Mouse (Mus musculus) neural tube, embryonic 13.5 days (tissue): Measurements from ENCODE around the gene Sema4g. TPM values are rescaled to one million over a fixed set of nuclear protein-coding genes. Genes with fewer than 3 reads are reported as not detected.
"Not testable (repeated sequence)": the region's sequence is repeated elsewhere in the genome, so short reads cannot be mapped to it uniquely, and the experiment has no call there.

Experiments
- ATAC-seq: fragments of 200-750 bp; cut with Nextera tagmentation; 2 replicates; pipeline ENCODE4 v1.8.0; 2017; ENCODE audit warnings: low read depth, mild to moderate bottlenecking, moderate TSS enrichment, moderate library complexity
- H3K27ac ChIP-seq: fragments of 300-500 bp; sonication (generic); replicated peaks from 2 replicates; pipeline ENCODE4 v1.5.1; 2015; ENCODE audit warnings: moderate library complexity, mild to moderate bottlenecking, inconsistent platforms
- H3K27me3 ChIP-seq: fragments of 300-500 bp; sonication (generic); 2 replicates; pipeline ENCODE4 v1.6.1; 2015; ENCODE audit warnings: mild to moderate bottlenecking, inconsistent platforms
- H3K36me3 ChIP-seq: fragments of 300-500 bp; sonication (generic); 2 replicates; pipeline ENCODE4 v1.6.1; 2015; ENCODE audit warnings: mild to moderate bottlenecking, inconsistent platforms
- H3K4me1 ChIP-seq: fragments of 300-500 bp; sonication (generic); replicated peaks from 2 replicates; pipeline ENCODE4 v1.6.1; 2015; ENCODE audit warnings: inconsistent platforms
- H3K4me2 ChIP-seq: fragments of 300-500 bp; sonication (generic); 2 replicates; pipeline ENCODE4 v1.6.1; 2015; ENCODE audit warnings: inconsistent platforms, mild to moderate bottlenecking, moderate library complexity
- H3K4me3 ChIP-seq: fragments of 300-500 bp; sonication (generic); 2 replicates; pipeline ENCODE4 v1.5.1; 2015; ENCODE audit warnings: mild to moderate bottlenecking, inconsistent platforms
- H3K9ac ChIP-seq: fragments of 300-500 bp; sonication (generic); 2 replicates; pipeline ENCODE4 v1.6.1; 2015; ENCODE audit warnings: moderate library complexity, mild to moderate bottlenecking, inconsistent platforms
- H3K9me3 ChIP-seq: fragments of 300-500 bp; sonication (generic); 2 replicates; pipeline ENCODE4 v1.6.1; 2016; ENCODE audit warnings: inconsistent platforms
- WGBS: fragments of 180-500 bp; shearing (Covaris S2); methylation state at CpG from one replicate; pipeline ENCODE4 v1.1.7; 2015; 5-methylcytosine and 5-hydroxymethylcytosine counted together
- polyA plus RNA-seq: library from polyadenylated mRNA; unstranded; fragments of >200 nt; fragmentation: Nextera tagmentation; extraction: Ambion mirVana; gene quantifications from 2 replicates; pipeline ENCODE4 v1.2.1, GENCODE M21; 2015

The Sema4g gene
- polyA plus RNA-seq, 1 experiment from 2014 or later, result 16.7 TPM

DNA sequence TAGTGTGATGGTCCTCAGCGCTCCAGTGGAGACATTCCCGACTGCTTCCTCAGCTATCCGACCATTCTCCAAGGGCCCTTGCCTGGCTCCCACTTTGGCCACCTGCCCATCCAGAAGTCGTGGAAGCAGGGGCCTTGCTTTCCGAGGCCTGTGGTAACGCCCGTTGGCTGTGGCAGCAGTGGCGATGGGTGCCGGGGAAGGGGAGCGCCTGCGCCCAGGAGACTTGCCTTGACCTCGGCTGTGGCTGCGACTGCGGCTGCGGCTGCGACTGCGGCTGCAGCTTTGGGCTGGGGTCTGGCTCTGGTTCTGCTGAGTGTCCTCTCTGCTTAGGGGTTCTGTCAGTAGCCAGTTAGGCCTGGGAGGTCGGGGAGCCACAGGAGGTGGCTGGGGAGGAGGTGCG, 39.8 kb downstream of the Sema4g start:
- Histone ChIP-seq H3K36me3 (peaks cover 43% of the 10 kb centered on the region), H3K27me3 (no peaks in the 10 kb centered on the region), H3K4me2 (no peak overlapping the region), H3K4me3 (no peak overlapping the region), H3K9ac (0 out of 2 replicates have a peak overlapping the region, but pooled peaks have one; percentile 12), H3K9me3 (no peaks in the 10 kb centered on the region), H3K4me1 (peaks cover 49% of the 10 kb centered on the region), H3K27ac (no peak overlapping the region)
- 65% methylated on average over 19 of the region's 19 CpGs for WGBS
- ATAC-seq, result no peak

- H3K36me3 ChIP-seq, result peaks cover 39% of the 10 kb centered on the region
- no peak overlapping the region for H3K4me2 ChIP-seq
- no peak overlapping the region for H3K27ac ChIP-seq
- no peak overlapping the region for H3K4me3 ChIP-seq
- WGBS, result 56% methylated on average over 9 of the region's 9 CpGs
- H3K27me3 ChIP-seq, result no peaks in the 10 kb centered on the region
- no peaks in the 10 kb centered on the region for H3K9me3 ChIP-seq
- H3K4me1 ChIP-seq, result peaks cover 44% of the 10 kb centered on the region
- ATAC-seq, result no peak
- no peak overlapping the region for H3K9ac ChIP-seq
Observed at GRCm38 (mm10) chr19:45029571-45029970, 40.7 kb downstream of the Sema4g start.

- WGBS, result 37% methylated on average over 8 of the region's 8 CpGs
- no peaks in the 10 kb centered on the region for H3K9me3 ChIP-seq
Observed at GRCm38 (mm10) chr19:45030111-45030510, 41.2 kb downstream of the Sema4g start.

DNA sequence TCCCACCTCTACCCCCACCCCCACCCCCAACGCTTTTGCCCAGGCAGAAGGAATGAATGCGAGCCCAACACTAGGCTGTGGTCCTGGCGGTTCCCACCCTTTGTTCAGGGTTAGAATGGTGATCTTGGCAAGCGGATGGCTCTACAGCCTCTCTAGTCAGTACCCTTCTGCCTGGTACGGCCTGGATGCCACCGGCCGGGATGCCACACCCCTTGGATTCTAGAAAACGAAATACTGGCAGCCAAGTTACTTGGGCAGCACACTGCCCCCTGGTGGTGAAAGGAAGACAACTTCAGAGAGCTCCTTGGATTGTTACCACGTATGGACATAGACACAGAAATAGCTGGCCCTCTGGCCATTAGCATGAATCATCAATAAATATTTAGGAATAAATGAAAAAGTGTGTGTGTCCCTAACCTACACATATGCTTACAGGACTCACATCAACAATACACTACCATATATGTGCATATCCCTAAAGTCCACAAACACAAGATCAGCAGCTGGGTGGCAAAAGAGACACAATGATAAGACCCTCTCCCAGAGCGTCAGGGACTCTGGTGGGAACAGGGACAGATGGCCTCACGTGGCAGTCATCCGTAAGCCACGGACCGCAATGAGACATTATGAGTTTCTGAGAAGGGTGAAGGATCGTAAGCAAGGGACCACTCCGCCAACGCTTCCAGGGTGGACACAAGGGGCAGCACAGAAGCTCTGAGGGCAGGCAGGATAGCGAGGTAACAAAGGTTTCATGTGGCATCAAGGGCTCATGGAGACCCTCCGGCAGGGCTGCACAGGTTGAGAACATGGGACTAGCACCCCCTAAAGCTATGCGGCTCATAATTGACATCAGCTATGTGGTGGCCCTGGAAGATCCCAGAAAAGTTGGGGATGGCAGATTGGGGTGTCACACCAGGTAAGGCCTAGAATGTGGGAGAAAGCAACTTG, 42.1 kb downstream of the Sema4g start:
- H3K36me3 ChIP-seq, result peaks cover 25% of the 10 kb centered on the region
- ATAC-seq, result peak; percentile 48
- no peak overlapping the region for H3K27ac ChIP-seq
- H3K4me1 ChIP-seq, result peaks cover 44% of the 10 kb centered on the region
- H3K9me3 ChIP-seq, result no peaks in the 10 kb centered on the region
- H3K27me3 ChIP-seq, result no peaks in the 10 kb centered on the region
- no peak overlapping the region for H3K4me3 ChIP-seq
- 38% methylated on average over 20 of the region's 20 CpGs for WGBS
- H3K4me2 ChIP-seq, result peak overlapping the region; percentile 41
- peak overlapping the region; percentile 22; the same call in 1 of the 2 replicates for H3K9ac ChIP-seq

More at GRCm38 (mm10) chr19:45030111-45030510, 41.2 kb downstream of the Sema4g start:
- no peaks in the 10 kb centered on the region for H3K27me3 ChIP-seq
- H3K4me3 ChIP-seq, result no peak overlapping the region
- no peak overlapping the region for H3K4me2 ChIP-seq
- no peak for ATAC-seq
- H3K9ac ChIP-seq, result no peak overlapping the region
- peaks cover 34% of the 10 kb centered on the region for H3K36me3 ChIP-seq
- H3K4me1 ChIP-seq, result peaks cover 44% of the 10 kb centered on the region
- no peak overlapping the region for H3K27ac ChIP-seq

GRCm38 (mm10) chr19:45031780-45032179, 42.9 kb downstream of the Sema4g start:
- ATAC-seq, result peak; percentile 46; the same call in 1 of the 2 replicates
- Histone ChIP-seq H3K9me3 (no peaks in the 10 kb centered on the region), H3K9ac (no peak overlapping the region), H3K36me3 (peaks cover 18% of the 10 kb centered on the region), H3K27ac (no peak overlapping the region), H3K4me3 (no peak overlapping the region), H3K27me3 (no peaks in the 10 kb centered on the region), H3K4me1 (peaks cover 44% of the 10 kb centered on the region), H3K4me2 (no peak overlapping the region)
- WGBS, result 20% methylated on average over 4 of the region's 4 CpGs

GRCm38 (mm10) chr19:45032570-45033332, 43.9 kb downstream of the Sema4g start:
- H3K4me3 ChIP-seq, result no peak overlapping the region
- H3K9ac ChIP-seq, result 0 out of 2 replicates have a peak overlapping the region, but pooled peaks have one; percentile 22
- WGBS, result 51% methylated on average over 17 of the region's 17 CpGs
- H3K36me3 ChIP-seq, result peaks cover 8% of the 10 kb centered on the region; the same call in 1 of the 2 replicates
- no peak for ATAC-seq
- no peak overlapping the region for H3K27ac ChIP-seq
- H3K9me3 ChIP-seq, result no peaks in the 10 kb centered on the region
- H3K4me2 ChIP-seq, result no peak overlapping the region
- peaks cover 38% of the 10 kb centered on the region for H3K4me1 ChIP-seq
- no peaks in the 10 kb centered on the region for H3K27me3 ChIP-seq

DNA sequence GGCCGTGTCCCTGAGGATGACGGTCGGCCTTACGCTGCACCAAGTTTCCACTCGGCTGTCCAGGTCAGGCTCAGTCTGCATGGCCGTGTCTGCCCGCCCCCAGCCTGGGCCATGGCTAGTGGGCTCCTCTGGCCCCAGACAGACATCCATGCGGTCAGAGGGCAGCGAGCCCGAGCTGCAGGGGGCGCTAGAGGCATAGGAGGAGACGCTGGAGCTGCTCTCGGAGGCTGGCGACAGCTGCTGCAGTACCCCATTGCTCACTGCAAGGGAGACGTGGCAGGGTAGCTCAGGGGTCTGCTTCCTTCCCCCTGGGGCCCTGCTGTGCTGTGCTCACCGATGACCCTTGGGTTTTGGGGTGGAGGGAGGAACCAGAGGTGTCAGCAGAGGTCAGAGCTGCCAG, 48.0 kb downstream of the Sema4g start:
- no peaks in the 10 kb centered on the region for H3K36me3 ChIP-seq
- no peak for ATAC-seq
- no peak overlapping the region for H3K27ac ChIP-seq
- peaks cover 12% of the 10 kb centered on the region for H3K4me1 ChIP-seq
- no peak overlapping the region for H3K4me2 ChIP-seq
- no peaks in the 10 kb centered on the region for H3K9me3 ChIP-seq
- H3K27me3 ChIP-seq, result peaks cover 12% of the 10 kb centered on the region; the same call in 1 of the 2 replicates
- no peak overlapping the region for H3K4me3 ChIP-seq
- 29% methylated on average over 16 of the region's 16 CpGs for WGBS
- no peak overlapping the region for H3K9ac ChIP-seq

GRCm38 (mm10) chr19:45038198-45038597, 49.3 kb downstream of the Sema4g start:
- not testable (repeated sequence) for H3K4me3 ChIP-seq, H3K9ac ChIP-seq, H3K4me2 ChIP-seq, H3K27ac ChIP-seq, H3K9me3 ChIP-seq, H3K36me3 ChIP-seq, ATAC-seq, H3K4me1 ChIP-seq
- 95% methylated on average over 7 of the region's 7 CpGs for WGBS
- H3K27me3 ChIP-seq, result peaks cover 14% of the 10 kb centered on the region; the same call in 1 of the 2 replicates

DNA sequence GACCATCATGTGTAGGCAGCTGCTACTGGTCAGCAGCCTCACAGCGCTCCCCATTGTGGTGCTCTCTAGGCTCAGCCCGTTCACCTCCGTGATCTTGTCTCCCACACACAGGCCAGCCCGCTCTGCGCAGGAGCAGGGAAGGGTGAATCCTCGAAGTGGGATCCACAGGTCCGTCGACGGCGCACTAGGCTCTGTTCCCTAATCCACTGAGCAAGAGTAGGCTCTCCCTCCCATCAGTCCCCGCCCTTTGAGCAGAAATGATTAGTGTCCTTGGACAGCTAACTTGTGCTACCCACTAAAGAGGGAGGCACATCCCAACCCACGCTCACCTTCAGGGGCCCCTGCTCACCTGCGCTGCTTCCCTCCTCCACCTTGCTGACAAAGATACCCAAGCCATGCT, 51.3 kb downstream of the Sema4g start:
- Histone ChIP-seq H3K4me3 (no peak overlapping the region), H3K27ac (no peak overlapping the region), H3K4me2 (no peak overlapping the region), H3K9ac (no peak overlapping the region), H3K9me3 (no peaks in the 10 kb centered on the region), H3K27me3 (peaks cover 29% of the 10 kb centered on the region), H3K4me1 (0 out of 2 replicates have a peak, but pooled peaks cover 2% of the 10 kb centered on the region), H3K36me3 (no peaks in the 10 kb centered on the region)
- peak; percentile 8; the same call in 1 of the 2 replicates for ATAC-seq
- 57% methylated on average over 13 of the region's 13 CpGs for WGBS

- Histone ChIP-seq H3K4me1 (peaks cover 33% of the 10 kb centered on the region), H3K27me3 (peaks cover 34% of the 10 kb centered on the region), H3K9ac (no peak overlapping the region), H3K4me3 (no peak overlapping the region), H3K36me3 (peaks cover under 1% of the 10 kb centered on the region; the same call in 1 of the 2 replicates), H3K4me2 (no peak overlapping the region), H3K27ac (no peak overlapping the region), H3K9me3 (no peaks in the 10 kb centered on the region)
- no peak for ATAC-seq
- WGBS, result 59% methylated on average over 11 of the region's 11 CpGs
Observed at GRCm38 (mm10) chr19:45044389-45044927, 55.6 kb downstream of the Sema4g start.

DNA sequence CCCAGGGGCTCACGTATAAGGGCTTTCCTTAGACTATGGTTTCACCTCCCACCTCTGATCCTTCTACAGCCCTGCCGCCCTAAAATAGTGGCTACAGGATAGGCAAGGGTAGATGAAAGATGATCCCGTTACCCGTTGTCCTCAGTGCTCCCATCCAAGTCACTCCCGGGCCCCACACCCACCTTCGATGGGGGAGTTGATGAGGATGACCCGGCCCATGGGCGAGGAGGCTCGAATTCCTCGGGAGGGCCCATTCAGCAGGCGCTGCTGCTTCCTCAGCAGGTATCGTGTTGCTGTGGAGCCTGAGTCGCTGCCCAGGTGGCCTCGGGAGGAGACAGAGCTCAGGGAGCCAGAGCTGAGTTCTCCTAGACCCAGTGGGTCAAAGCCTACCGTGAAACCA, 56.3 kb downstream of the Sema4g start:
- peaks cover 28% of the 10 kb centered on the region for H3K27me3 ChIP-seq
- peaks cover 8% of the 10 kb centered on the region for H3K36me3 ChIP-seq
- no peak overlapping the region for H3K4me3 ChIP-seq
- ATAC-seq, result no peak
- H3K4me2 ChIP-seq, result no peak overlapping the region
- WGBS, result 47% methylated on average over 15 of the region's 15 CpGs
- no peaks in the 10 kb centered on the region for H3K9me3 ChIP-seq
- H3K4me1 ChIP-seq, result peaks cover 40% of the 10 kb centered on the region
- H3K27ac ChIP-seq, result no peak overlapping the region
- no peak overlapping the region for H3K9ac ChIP-seq
